Mouse (Mus musculus): ENCODE results near the gene Snx12.

Snx12 gene

DNA sequence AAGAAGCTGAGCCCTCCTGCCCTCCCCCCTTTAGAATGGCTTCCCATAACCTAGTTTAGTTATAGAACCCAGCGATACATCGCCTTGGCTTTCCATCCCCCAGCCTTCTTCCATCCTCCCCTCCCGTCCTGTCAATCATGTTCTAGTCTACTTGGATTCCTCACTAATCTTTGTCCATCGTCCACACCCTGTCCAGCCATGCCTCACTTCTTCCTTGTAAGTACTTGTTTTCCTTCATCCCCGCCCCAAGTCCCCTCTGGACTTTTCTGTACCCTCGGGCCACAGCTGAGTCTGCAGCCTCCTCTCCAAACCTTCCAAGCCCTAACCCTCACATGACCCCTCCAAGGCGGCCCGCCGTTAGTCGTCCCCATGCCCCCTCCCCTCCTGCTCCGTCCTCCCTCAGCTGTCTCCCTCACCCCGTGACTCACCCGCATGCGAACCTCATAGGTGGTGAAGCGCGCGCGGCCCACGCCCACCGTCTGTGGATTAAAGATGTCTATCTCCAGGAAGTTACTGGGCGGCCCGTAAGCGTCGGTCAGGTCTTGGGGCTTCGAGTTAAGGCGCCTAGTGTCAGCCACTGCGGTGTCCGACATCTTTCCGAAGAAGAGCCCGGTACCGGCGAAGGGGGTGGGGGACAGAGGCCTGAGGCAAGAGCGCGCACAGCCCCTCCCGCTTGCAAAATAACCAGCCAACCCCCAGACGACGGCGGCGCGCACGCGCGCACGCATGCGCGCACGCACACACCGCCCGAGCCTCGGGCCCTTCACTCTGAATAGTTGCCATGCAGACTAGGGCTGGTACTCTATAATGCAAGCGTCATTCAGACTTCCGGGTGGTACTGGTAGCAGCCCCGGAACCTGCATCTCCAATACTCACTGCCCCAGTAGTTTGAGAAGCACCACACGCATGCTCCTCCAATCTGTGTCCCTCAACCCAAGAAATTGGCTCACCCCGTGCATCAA lies at the start of gene Snx12:
Gene Snx12 (minus strand): TSS at position 730 of the 962 bp plus-strand sequence.
- DNase-seq = peak; percentile 88 to 89

DNA sequence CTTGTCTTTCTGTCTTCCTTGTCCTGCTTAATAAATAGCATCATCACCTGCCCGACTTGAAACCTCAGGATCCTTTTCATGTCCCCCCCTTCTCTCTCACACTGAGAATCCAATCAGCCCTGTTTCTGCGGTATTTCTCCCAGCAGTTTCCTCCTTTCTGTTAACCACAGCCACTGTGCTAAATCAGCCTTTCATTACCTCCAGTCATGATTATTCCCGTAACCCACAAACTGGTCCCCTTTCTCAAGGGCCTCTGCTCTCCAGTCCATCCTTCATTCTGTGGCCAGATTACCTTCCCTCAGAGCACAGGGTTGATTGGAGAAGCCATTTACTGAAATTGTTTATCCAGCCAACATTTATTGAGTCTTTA lies 46.4 kb upstream of the Snx12 start, which contains the start of gene Gm20489:
Gene Gm20489 (minus strand): TSS at position 269 of the 370 bp plus-strand sequence.
- no peak for DNase-seq

DNA sequence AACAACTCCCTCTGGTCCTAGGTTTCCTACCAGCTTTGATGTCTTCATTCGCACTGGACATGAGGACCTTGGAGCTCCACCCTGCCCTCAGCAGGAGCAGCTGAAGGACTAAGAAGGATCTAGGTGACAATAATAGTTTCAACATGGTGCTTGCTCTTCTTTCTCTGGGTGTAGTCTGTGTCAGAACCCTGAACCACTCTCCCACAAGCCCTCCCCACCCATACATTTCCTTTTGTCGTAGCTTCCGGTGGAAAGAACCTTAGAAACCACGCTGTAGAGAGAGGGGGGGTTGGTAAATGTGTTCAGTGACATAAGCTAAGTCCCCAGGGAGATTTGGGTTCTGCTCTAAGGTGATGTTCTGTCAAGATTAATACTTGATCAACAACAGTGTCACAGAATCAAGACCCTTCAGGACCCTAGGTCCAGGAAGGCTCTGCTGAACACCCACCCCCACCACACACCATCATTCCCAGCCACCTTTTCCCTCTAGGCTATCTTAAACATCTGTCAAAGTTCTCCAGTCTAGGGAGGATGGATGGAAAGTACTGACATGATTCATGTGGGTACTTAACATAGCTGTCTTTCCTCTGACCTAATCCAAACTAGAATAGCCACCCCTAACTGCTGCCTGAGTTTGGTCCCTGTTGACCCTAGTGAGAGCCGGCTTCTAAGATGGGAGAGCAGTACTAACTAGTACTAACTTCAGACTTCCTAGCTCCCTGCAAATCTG lies 45.8 kb upstream of the Snx12 start, which contains the start of gene Il2rg:
Gene Il2rg (minus strand): TSS at position 231 of the 730 bp plus-strand sequence.
- DNase-seq = peak in 1 of 2 experiments; percentile 14

DNA sequence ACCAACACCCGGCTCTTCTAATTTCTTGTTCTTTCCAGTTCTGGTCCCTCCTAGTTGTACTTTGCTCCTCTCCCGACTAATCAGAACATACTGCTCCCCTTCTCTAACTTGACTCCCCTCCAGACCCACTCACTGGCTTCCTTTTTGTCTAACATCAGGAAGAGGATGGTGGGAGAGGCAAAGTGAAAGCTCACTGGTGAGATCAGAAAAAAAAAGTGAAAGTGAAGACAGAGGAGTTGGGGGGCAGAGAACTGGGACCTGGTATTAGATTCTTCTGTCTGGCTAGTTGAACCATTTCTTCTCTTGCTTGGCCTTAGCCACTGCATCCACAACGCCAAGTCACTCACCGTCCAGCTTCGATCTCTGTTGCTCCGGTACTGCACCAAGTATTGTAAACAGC lies 44.3 kb upstream of the Snx12 start:
- DNase-seq = no peak

DNA sequence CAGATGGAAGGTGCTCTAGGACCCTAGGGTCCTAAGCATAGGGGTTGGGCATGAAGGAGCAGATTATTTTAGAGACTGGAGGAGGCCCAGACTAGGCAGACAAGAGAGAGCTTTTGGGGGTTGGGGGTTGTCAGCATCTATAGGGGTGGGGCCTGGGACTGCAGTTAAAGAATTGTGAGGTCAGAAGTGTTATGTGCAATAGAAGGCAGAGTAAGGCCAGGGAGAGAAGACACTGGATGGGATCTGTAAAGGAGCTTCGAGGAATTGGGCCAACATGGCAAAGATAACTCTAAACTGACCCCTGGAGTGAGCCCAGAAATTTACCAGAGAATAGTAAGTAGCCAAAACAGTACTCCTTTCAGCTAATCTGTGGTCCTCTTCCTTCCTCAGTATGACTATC lies 41.5 kb upstream of the Snx12 start, which contains the start of gene Gm614:
Gene Gm614 (minus strand): TSS at position 101 of the 400 bp plus-strand sequence.
- no peak for DNase-seq

DNA sequence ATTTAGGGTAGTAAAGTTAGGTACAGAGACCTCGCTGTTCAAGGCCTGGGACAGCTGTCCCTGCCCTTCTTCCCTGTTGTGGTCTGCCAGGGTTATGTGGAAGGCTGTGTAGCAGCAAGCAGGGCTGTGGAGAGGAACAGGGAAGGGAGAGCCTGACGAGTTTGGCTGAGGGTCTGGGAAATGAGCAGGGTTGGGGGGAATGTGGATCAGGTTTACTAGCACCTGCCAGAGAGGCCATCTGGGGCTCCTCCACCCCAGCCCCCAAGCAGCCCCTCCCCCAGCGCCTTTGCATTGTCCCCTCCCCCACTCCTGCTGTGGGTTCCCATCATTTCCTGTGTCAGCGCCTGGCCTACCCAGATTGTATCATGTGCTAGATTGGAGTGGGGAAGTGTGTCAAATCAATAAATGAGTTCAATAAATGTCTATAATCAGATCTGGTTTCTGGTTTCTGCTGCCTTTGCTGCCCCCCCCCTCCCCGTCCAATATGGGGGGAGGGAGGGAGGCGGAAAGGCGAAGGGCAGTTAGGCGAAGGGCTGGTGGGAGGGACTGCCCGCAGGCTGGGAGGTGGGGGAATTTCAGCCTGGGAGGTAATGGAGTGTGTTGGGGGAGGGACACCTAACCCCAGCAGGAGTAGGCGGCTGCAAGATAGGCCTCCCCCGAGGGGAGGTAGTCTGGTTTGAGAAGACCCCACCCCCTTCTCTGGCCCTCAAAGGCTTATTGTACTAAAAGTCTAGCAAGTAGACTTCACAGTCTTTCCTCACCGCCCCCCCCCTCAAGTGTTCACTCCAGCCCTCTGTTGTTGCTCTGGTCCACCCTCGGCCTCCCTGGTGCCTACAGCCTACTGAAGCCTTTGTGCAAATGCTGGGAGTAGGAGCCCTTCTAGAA lies 38.3 kb upstream of the Snx12 start:
- DNase-seq = no peak

DNA sequence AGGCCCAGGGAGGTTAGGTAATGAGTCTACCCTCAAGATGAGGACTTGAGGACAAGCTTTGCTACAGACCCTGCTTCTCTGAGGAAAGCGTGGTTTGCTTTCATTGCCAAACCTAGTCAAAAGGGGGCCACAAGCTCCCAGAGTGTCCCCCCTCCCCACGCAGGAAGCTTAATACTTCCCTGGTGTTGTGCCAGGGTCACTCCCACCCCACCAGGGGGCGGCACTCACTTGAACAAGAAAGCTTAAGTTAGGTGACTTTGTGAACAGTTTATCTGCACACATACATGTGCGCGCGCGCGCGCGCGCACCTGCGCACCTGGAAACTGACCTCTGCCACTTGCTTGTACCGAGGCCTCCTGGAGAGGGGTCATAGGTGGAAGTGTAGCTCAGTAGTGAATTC lies 34.2 kb upstream of the Snx12 start:
- peak in 1 of 2 experiments; percentile 13 for DNase-seq

DNA sequence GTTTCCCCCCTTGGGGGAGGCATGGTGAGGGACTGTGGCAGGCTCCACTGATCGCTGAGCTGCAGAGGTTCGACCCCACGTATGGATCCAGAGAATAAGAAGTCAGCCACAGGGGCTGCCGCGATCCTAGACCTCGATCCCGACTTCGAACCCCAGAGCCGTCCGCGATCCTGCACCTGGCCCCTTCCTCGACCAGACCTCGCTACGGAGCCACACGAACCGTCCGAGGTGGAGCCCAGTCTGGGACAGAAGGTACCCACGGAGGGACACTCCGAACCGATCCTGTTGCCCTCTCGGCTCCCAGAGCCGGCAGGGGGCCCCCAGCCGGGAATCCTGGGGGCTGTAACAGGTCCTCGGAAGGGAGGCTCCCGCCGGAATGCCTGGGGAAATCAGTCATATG lies 32.4 kb upstream of the Snx12 start:
- peak in 1 of 2 experiments; percentile 3 for DNase-seq

DNA sequence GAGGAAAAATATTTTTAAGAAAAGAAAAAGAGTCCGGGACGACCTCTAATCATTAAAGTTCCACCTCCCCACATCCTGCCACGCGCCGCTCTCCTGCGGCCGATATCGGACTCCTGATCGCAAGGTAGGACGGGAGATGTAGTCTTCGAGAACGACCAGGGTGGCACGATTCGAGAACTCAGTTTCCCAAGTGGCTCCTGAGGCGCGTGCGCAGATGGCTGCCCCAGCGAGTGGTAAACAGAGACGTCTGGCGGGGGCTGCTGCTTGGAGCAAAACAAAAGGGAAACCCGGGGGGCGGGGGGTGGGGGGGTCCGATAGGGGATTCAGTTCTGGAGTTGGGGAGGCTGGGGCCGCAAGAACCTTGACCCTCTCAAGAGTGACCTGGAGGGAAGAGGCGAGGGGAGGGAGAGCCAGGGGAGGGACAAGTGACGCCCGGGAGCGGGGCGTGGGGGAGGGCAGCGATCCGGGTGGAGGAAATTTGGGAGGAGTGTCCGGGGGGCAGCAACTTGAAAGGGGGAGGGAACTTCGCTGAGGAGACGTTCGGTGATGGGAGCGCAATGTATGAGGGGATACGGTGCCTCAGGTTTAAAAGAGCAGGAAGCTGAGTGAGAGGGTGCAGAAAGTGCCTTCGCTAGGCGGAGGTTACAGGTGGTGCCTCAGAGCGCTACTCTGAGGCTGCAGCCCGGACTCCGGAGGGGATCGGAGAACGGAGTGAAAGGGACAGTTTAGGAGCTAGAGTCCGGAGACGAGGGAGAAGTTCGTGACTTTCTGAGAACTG lies 31.8 kb upstream of the Snx12 start, which contains the start of gene Foxo4:
Gene Foxo4 (plus strand): TSS at position 577 of the 778 bp plus-strand sequence.
- peak; percentile 91 to 94 for DNase-seq

DNA sequence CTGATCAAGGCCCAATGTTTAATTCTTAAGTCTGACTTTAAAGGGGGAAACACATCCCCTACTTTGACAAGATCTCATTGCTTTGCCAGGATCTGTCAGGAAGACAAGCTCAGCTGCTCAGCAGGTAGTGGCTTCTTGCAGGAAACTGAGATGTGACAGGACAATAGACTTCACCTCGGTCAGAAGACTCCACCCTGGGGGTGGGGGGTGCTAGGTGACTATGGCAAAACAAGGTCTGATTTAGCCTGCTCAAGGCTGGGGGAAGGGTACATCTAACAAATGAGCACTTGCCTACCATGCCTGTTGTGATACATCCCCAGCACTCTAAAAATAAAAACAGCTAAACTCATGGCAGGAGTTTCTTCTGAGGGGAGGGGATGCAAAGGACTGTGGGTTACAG lies 22.6 kb upstream of the Snx12 start:
- no peak for DNase-seq

DNA sequence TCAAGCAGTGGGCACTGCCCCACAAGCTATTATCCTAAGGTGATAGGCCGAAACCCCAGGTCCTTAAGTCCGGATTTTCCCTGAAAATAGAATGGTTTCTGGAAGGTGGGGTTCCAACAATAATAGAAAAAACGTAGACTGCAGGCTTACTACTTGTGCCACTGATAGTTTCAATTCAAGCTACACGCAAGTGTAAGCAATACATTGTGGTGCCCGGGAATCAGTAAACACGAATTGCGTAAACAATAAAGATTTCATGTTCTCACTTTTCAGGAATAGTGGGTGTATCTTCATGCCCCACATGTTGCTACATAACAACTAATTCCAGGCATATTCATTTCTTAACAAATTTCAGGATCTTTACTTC lies 416 bp upstream of the Snx12 start:
- no peak for DNase-seq

DNA sequence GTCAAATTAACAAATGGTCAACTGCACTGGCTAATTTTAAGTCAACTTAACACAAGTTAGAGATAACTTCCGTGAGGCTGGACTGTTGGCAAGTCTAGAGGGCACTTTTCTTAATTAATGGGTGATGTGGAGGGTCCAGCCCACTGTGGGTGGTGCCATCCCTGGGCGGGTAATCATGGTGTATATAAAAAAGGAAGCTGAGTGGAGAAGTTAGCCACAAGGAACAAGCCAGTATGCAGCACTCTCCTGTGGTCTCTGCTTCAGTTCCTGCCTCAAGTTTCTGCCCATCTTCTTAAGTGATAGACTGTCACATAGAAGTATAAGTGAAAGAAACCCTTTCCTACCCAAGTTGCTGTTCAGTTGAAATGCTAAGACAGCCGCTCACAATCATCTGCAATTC lies 33.1 kb downstream of the Snx12 start:
- DNase-seq = no peak

DNA sequence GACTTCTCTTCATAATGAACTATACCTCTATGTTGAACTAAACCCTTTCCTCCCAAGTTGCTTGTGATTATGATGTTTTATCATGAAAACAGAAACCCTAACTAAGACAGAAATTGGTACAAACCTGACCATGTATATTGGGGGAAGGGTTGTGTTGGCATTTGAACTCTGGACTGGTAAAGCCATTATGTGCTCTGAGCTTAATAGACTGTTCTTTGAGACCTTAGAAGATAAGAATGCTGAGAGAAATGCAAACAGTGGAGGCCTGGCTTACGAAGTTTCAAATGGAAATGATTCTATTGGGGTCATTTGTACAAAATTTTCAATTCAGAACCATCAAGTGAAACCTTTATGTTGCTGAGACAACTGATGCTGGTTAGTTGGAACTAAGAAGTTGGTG lies 34.7 kb downstream of the Snx12 start:
- DNase-seq = no peak

DNA sequence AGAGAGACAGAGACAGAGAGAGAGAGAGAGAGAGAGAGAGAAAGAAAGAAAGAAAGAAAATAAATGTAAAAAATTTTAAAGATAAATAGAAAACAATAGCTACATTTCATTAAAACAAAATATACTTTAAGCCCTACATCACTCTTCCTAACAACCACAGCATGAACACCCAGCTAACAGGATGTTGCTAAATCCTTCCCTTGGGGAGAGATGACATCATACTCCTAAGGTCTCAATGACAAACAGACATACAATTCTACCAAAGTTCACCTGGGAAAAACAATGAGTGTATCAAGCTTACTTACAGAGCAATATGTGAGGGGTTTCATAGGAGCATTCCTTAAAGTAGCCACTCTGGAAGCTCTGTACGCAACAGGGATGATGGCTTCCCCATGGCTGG lies 49.0 kb downstream of the Snx12 start:
- DNase-seq = no peak

DNA sequence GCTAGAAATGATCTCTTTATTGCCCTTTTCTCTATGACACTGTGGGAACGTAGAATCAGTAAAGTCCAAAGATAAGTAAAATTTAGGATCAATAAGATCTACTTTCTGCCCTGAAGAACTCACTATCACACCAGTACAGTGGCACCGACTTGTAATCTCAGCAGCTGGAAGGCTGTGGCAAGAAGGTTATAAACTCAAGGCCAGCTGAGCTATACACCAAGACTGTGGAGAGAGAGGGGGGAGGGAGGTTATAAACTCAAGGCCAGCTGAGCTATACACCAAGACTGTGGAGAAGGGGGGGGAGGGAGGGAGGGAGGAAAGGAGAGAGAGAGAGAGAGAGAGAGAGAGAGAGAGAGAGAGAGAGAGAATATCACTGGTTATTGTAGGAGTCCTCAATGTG lies 53.9 kb downstream of the Snx12 start:
- no peak for DNase-seq

DNA sequence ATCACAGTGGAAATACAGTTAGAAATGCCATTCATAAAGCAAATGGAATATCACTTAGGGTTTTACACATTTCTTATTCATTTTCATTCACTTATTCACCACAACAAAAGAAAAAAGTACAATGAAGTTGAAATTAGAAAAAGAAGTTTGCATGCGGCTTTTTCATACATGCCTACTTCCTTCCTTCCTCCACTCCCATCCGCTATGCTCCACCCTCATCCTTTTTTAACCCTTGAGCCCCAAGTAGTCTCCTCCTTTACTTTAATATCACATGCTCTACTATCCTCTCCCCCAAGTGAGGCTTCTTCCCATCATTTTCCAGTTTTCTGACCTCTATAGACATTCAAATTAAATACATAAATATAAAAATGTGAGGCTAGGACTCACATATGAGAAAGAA lies 58.6 kb downstream of the Snx12 start:
- no peak for DNase-seq

DNA sequence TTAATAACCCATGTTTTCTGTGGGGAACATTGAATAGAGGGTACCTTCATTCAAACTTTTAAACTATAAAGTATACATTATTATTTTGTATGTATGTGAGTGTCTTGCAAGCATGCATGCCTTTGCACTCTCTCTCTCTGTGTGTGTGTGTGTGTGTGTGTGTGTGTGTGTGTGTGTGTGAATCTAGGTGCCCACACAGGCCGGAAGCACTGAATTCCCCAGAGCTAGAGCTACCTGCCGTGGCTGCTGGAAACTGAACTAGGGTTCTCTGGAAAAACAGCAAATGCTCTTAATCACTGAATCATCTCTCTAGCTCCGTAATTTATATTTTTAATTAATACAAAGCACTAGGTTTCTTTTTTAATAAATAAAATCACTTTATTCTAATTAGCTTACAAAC lies 59.1 kb downstream of the Snx12 start:
- no peak for DNase-seq

DNA sequence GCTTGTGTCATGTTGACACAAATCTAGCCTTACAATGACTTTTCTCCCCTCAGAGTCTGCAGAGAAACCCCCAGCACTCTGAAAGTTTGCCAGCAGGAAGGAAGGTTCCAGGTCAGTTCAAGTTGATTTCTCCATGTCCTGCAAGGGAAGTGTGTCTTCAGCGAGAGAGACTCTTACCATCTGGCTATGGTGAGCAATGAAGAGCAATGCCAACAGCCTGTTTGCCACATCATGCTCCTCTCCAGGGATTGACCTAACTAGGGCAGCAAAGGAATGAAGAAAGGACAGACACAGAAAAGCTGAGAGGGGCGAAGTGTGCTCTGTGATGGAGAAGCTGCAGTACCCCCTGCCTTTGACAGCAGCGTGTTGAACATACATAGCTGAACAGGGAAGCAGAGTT lies 59.8 kb downstream of the Snx12 start:
- DNase-seq = no peak

DNA sequence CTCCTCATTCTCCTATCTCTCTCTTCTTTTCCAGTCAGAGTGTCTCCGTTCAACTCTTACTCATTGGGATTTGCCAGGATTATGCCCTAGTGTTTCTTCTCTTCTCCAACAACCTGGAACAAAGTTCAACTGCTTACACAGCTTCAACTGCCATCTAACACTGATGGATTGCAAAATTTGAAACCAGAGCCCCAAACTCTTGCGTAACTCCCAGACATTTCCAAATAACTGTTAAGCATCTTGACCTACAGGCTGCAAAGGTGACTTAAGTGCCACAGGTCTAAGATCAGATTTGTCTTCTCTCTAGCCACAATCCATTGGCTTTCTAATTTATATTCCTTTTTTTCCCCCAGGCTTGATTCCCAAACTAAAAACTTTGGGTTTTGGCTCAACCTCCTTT lies 64.9 kb downstream of the Snx12 start:
- peak; percentile 3 for DNase-seq

DNA sequence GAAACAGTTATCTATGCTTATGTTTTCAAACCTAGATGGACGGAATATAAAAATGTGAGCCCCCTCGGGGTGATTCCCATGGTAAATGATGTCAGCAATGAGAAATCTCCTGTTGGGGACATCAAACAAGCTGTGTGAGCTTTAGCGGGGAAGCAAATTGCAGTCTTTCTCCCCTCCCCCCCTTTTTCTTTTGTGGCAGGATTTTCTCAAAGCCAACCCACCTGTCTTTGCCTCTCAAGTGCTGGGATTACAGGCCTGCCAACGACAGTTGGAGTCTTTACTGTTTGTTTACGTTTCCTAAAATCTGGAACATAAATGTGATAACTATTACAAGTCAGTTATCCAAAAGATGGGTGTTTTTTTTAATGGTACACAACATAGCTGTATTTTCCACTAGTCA lies 66.0 kb downstream of the Snx12 start:
- DNase-seq = no peak

DNA sequence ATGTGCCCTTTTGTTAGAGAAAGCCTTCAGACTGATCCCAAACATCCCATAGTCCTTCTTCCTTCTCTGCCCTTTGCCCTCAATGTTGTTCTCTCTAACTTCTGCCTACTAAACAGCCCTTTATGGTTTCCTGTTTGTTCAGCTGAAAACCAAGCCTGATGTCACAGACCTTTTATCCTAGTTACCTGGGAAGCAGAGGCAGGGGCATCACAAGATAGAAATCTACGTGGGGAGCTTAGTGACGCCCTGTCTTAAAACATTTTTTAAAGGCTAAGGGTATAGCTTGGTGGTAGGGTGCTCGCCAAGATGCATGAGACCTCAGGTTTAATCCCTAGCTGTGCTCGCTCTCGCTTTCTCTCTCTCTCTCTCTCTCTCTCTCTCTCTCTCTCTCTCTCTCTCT lies 74.9 kb downstream of the Snx12 start:
- no peak for DNase-seq

Measured in lung, adult 18-20 months (tissue).